Mouse (Mus musculus) adipose tissue, adult 10 weeks (tissue): ENCODE measurements around the gene Vps37c. TPM values are rescaled to one million over a fixed set of nuclear protein-coding genes. Genes with fewer than 3 reads are reported as not detected.

Experiments
- polyA plus RNA-seq: library from polyadenylated mRNA; stranded (reverse); fragments of 350-450 nt; fragmentation: Illumina TruSeq; extraction: RNeasy Lipid Tissue Mini Kit (QIAGEN cat#74804); gene quantifications from one replicate; pipeline ENCODE4 v1.2.3, GENCODE M21; 2014; ENCODE audit warnings: low read depth, low replicate concordance

The Vps37c gene
- 24.5 TPM for polyA plus RNA-seq

GRCm38 (mm10) chr19:10688537-10689352 is at the start of gene Vps37c:
TSS of gene Vps37c (plus strand) at chr19:10688735.

GRCm38 (mm10) chr19:10677915-10678771 is 10.4 kb upstream of the Vps37c start, which contains the start of gene Pga5:
TSS of gene Pga5 (minus strand) at chr19:10678071.

GRCm38 (mm10) chr19:10738811-10739210 is 50.3 kb downstream of the Vps37c start, which contains the start of gene Cd5:
TSS of gene Cd5 (minus strand) at chr19:10739002.

Other genes starting within 250 kb of the Vps37c start
- 4.4 TPM for gene Lrrc10b, start 231.3 kb upstream of the Vps37c start, polyA plus RNA-seq
- gene Ppp1r32, start 205.8 kb upstream of the Vps37c start, polyA plus RNA-seq, result 6.6 TPM
- gene Cpsf7, start 163.5 kb upstream of the Vps37c start, polyA plus RNA-seq, result 54.1 TPM
- 47.1 TPM for gene Sdhaf2, start 162.6 kb upstream of the Vps37c start, polyA plus RNA-seq
- 32.2 TPM for gene Tmem216, start 132.5 kb upstream of the Vps37c start, polyA plus RNA-seq
- 19.0 TPM for gene Cyb561a3, start 111.6 kb upstream of the Vps37c start, polyA plus RNA-seq
- gene Tmem138, start 111.4 kb upstream of the Vps37c start, polyA plus RNA-seq, result 9.8 TPM
- 176 TPM for gene Ddb1, start 83.4 kb upstream of the Vps37c start, polyA plus RNA-seq
- gene Tkfc, start 83.1 kb upstream of the Vps37c start, polyA plus RNA-seq, result 17.4 TPM
- gene Vwce, start 54.5 kb upstream of the Vps37c start, polyA plus RNA-seq, result 0.17 TPM
- not detected for gene Pga5, start 10.7 kb upstream of the Vps37c start, polyA plus RNA-seq
- gene Cd5, start 50.3 kb downstream of the Vps37c start, polyA plus RNA-seq, result 0.87 TPM
- 0.94 TPM for gene Cd6, start 141.3 kb downstream of the Vps37c start, polyA plus RNA-seq
- gene Slc15a3, start 151.0 kb downstream of the Vps37c start, polyA plus RNA-seq, result 3.3 TPM
- 7.4 TPM for gene Tmem132a, start 181.2 kb downstream of the Vps37c start, polyA plus RNA-seq
- gene Tmem109, start 193.3 kb downstream of the Vps37c start, polyA plus RNA-seq, result 79.0 TPM
- gene Prpf19, start 206.5 kb downstream of the Vps37c start, polyA plus RNA-seq, result 94.9 TPM
- gene Zp1, start 231.9 kb downstream of the Vps37c start, polyA plus RNA-seq, result not detected
- gene Ptgdr2, start 248.4 kb downstream of the Vps37c start, polyA plus RNA-seq, result not detected